Mouse (Mus musculus): ENCODE results near the gene Naip1. TPM values are rescaled to one million over a fixed set of nuclear protein-coding genes. Genes with fewer than 3 reads are reported as not detected.
"Not testable (repeated sequence)": the region's sequence is repeated elsewhere in the genome, so short reads cannot be mapped to it uniquely, and the experiment has no call there.

The Naip1 gene
- total RNA-seq, 2 experiments from 2014 or later = 0.15 to 0.16 TPM

DNA sequence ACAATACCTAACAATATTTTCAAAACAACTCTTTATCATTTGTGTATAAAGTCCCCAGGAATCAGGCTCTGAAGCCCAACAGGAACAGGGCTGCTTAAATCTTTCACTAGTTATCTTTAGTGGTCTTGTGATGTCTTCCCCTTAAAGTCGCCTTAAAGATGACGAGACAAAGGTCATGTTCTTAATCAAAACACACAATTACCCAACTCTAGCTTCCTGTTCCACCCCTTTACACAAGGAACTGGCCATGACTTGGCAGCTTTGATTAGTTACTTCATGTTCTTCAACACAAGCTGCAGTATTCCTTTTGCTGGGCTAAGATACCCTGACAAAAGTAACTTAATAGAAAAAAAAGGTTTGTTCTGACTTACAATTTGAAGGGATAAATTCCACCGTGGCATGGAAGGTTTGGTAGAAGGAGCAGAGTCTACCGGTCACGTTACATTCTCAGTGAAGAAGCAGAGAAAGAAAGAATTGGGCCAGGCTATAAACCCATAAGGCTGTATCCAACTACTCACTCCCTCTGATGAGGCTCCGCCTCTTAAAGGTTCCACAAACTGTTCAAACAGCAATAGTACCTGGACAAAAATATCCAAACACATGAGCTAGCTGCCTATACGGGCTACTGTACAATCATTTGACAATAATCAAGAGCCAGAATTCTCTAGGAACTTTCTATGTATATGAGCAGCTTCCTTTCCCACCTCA lies 49.6 kb downstream of the Naip1 start:
- not testable (repeated sequence) for DNase-seq (ENCODE audit: extremely low spot score in 1 of 2, low spot score in 1 of 2)

DNA sequence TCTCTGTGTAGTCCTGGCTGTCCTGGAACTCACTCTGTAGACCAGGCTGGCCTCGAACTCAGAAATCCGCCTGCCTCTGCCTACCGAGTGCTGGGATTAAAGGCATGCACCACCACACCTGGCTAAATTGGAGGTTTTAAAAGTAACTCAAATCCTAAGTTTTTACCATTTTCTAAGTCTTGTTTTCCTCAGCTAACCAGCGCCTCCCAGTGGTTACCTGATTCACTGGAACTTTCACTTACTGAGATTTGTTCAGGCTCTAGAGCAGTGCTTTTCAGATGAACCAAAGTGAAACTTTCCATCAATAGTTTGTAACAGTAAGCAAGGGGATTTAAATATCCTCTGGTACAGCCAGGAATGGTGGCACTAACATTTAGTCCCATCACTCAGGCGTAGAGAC lies 61.6 kb downstream of the Naip1 start:
- peak in 1 of 2 experiments; percentile 51 for DNase-seq (ENCODE audit: extremely low spot score in 1 of 2, low spot score in 1 of 2)

DNA sequence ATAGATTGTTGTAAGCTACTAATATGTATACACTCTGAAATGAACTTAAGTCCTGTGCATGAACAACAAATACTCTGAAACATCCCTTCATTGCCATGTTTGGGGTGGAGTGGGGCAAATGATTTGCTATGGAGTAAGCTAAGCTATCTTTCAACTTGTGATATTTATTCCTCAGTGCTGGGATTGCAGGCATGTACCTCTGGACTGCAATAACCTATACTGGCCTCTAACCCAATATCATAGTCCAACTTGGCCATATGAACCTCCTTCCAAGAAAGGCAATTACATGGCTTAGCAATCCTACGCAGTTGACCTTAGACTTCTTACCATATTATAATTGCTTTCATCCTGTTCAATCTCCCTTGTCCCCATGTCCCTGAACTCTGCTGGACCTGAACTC lies 82.1 kb downstream of the Naip1 start:
- no peak for DNase-seq (ENCODE audit: extremely low spot score in 1 of 2, low spot score in 1 of 2)

Other genes starting within 250 kb of the Naip1 start
- gene Naip5, start 206.5 kb downstream of the Naip1 start, total RNA-seq (2021) = under 1 TPM; 0.30 to 0.49 TPM
- gene Naip6, start 135.2 kb downstream of the Naip1 start, total RNA-seq (2021) = under 1 TPM; 0.17 to 0.28 TPM
- 10 to 100 TPM; 47.9 to 53.2 TPM for gene Gtf2h2, start 39.7 kb upstream of the Naip1 start, total RNA-seq (2021)
- gene Ocln, start 99.8 kb upstream of the Naip1 start, total RNA-seq (2021) = 10 to 100 TPM; 12.4 to 13.2 TPM
- 1 to 10 TPM; 1.1 to 1.2 TPM for gene Marveld2, start 164.1 kb upstream of the Naip1 start, total RNA-seq (2021)
- gene Ak6, start 198.1 kb upstream of the Naip1 start, total RNA-seq (2021) = 10 to 100 TPM; 93.3 to 93.7 TPM
- 10 to 100 TPM; 13.2 to 14.0 TPM for gene Rad17, start 198.2 kb upstream of the Naip1 start, total RNA-seq (2021)
- gene Taf9, start 198.7 kb upstream of the Naip1 start, total RNA-seq (2021) = 10 to 100 TPM; 20.8 to 23.3 TPM
- gene Ccdc125, start 216.8 kb upstream of the Naip1 start, total RNA-seq (2021) = under 1 TPM; 0.17 to 0.42 TPM